Mouse (Mus musculus) ES-E14 (cell line): ENCODE data around the gene Ampd3.

Source experiments
- CHD2 ChIP-seq: IDR thresholded peaks from 2 replicates; pipeline ENCODE4 v1.6.1; 2014; ENCODE audit warnings: mild to moderate bottlenecking, low read depth, low read length, inconsistent platforms
- MAFK ChIP-seq: IDR thresholded peaks from 2 replicates; pipeline ENCODE4 v1.6.1; 2014; ENCODE audit warnings: mild to moderate bottlenecking, low read depth, low read length, inconsistent platforms; ENCODE audit not compliant: insufficient read depth
- ZC3H11A ChIP-seq: IDR thresholded peaks from 2 replicates; pipeline ENCODE4 v1.6.1; 2012; ENCODE audit warnings: low read depth, mild to moderate bottlenecking, inconsistent platforms, low read length, borderline replicate concordance

GRCm38 (mm10) chr7:110769094-110769493 lies 1.1 kb downstream of the Ampd3 start:
- no peak for TF ChIP-seq MAFK
- no peak for TF ChIP-seq CHD2
- no peak for TF ChIP-seq ZC3H11A
